Mouse (Mus musculus) naive thymus-derived CD4-positive, alpha-beta T cell, adult 2 months (primary cell): ENCODE data around the gene Fads2.
"Not testable (repeated sequence)": the region's sequence is repeated elsewhere in the genome, so short reads cannot be mapped to it uniquely, and the experiment has no call there.

Experiments used
- DNase-seq: peaks from one replicate; pipeline ENCODE4 v3.0.0-alpha.2; 2011; ENCODE audit warnings: low read depth

Fads2 gene

GRCm38 (mm10) chr19:10101341-10102053 is at the start of gene Fads2:
Gene Fads2 (minus strand): TSS chr19:10101746.
- DNase-seq: peak; percentile 5

- no peak for DNase-seq
These were observed 47.6 kb upstream of the Fads2 start for GRCm38 (mm10) chr19:10149189-10149588.

GRCm38 (mm10) chr19:10148555-10148954 is 47.0 kb upstream of the Fads2 start:
- DNase-seq: no peak

- no peak for DNase-seq
These were observed 42.9 kb upstream of the Fads2 start for GRCm38 (mm10) chr19:10144464-10144863.

GRCm38 (mm10) chr19:10143667-10144066 is 42.1 kb upstream of the Fads2 start:
- no peak for DNase-seq

- no peak for DNase-seq
These were observed 38.2 kb upstream of the Fads2 start for GRCm38 (mm10) chr19:10139736-10140135.

GRCm38 (mm10) chr19:10137423-10137822 is 35.9 kb upstream of the Fads2 start:
- no peak for DNase-seq

GRCm38 (mm10) chr19:10134692-10135091 is 33.1 kb upstream of the Fads2 start:
- no peak for DNase-seq

GRCm38 (mm10) chr19:10129547-10129946 is 28.0 kb upstream of the Fads2 start:
- not testable (repeated sequence) for DNase-seq

- no peak for DNase-seq
These were observed 25.1 kb upstream of the Fads2 start for GRCm38 (mm10) chr19:10126479-10127250.

GRCm38 (mm10) chr19:10123892-10124634 is 22.5 kb upstream of the Fads2 start:
- DNase-seq: no peak

GRCm38 (mm10) chr19:10122021-10122631 is 20.6 kb upstream of the Fads2 start:
- no peak for DNase-seq

GRCm38 (mm10) chr19:10116641-10117040 is 15.1 kb upstream of the Fads2 start:
- DNase-seq: no peak

GRCm38 (mm10) chr19:10115373-10116158 is 14.0 kb upstream of the Fads2 start:
- DNase-seq: no peak

- DNase-seq: no peak
These were observed 11.4 kb upstream of the Fads2 start for GRCm38 (mm10) chr19:10112956-10113355.

- no peak for DNase-seq
These were observed 7.1 kb upstream of the Fads2 start for GRCm38 (mm10) chr19:10108666-10109065.

- no peak for DNase-seq
These were observed 6.6 kb upstream of the Fads2 start for GRCm38 (mm10) chr19:10108129-10108528.

- DNase-seq: no peak
These were observed 5.6 kb upstream of the Fads2 start for GRCm38 (mm10) chr19:10107051-10107611.

- no peak for DNase-seq
These were observed 5.1 kb upstream of the Fads2 start for GRCm38 (mm10) chr19:10106634-10107033.

GRCm38 (mm10) chr19:10105034-10105493 is 3.5 kb upstream of the Fads2 start:
- DNase-seq: no peak

- DNase-seq: no peak
These were observed 2.7 kb upstream of the Fads2 start for GRCm38 (mm10) chr19:10104234-10104633.
